Mouse (Mus musculus) intestine, postnatal 0 days (tissue): ENCODE results near the gene Lsm2. TPM values are rescaled to one million over a fixed set of nuclear protein-coding genes. Genes with fewer than 3 reads are reported as not detected.
A peak's percentile ranks its signal among the peaks of the same experiment; 100 is the strongest.

Experiments used
- ATAC-seq: fragments of 200-750 bp; cut with Nextera tagmentation; 2 replicates; pipeline ENCODE4 v1.8.0; 2017; ENCODE audit warnings: mild to moderate bottlenecking, moderate TSS enrichment, moderate library complexity
- H3K27ac ChIP-seq: fragments of 300-500 bp; sonication (generic); 2 replicates; pipeline ENCODE4 v1.5.1; 2014; ENCODE audit warnings: mild to moderate bottlenecking, low read depth, low read length, moderate library complexity
- H3K27me3 ChIP-seq: fragments of 300-500 bp; sonication (generic); replicated peaks from 2 replicates; pipeline ENCODE4 v1.6.1; 2014; ENCODE audit warnings: low read length, mixed read lengths; ENCODE audit not compliant: control insufficient read depth, insufficient read depth
- H3K36me3 ChIP-seq: fragments of 300-500 bp; sonication (generic); 2 replicates; pipeline ENCODE4 v1.6.1; 2014; ENCODE audit warnings: mild to moderate bottlenecking, moderate library complexity; ENCODE audit not compliant: control insufficient read depth, insufficient read depth
- H3K4me1 ChIP-seq: fragments of 300-500 bp; sonication (generic); replicated peaks from 2 replicates; pipeline ENCODE4 v1.6.1; 2014; ENCODE audit warnings: antibody characterized with exemption, low read length, mixed read lengths; ENCODE audit not compliant: control insufficient read depth, insufficient read depth
- H3K4me2 ChIP-seq: fragments of 300-500 bp; sonication (generic); replicated peaks from 2 replicates; pipeline ENCODE4 v1.6.1; 2014; ENCODE audit warnings: low read depth, mild to moderate bottlenecking, moderate library complexity
- H3K4me3 ChIP-seq: fragments of 300-500 bp; sonication (generic); 2 replicates; pipeline ENCODE4 v1.5.1; 2014; ENCODE audit warnings: low read depth, low read length
- H3K9ac ChIP-seq: fragments of 300-500 bp; sonication (generic); 2 replicates; pipeline ENCODE4 v1.6.1; 2014; ENCODE audit warnings: mild to moderate bottlenecking, low read depth, low read length
- H3K9me3 ChIP-seq: fragments of 300-500 bp; sonication (generic); 2 replicates; pipeline ENCODE4 v1.6.1; 2016; ENCODE audit warnings: mixed run types; ENCODE audit not compliant: control insufficient read depth
- CTCF ChIP-seq: sonication (generic); IDR thresholded peaks from 2 replicates; pipeline ENCODE4 v1.5.1; 2016; ENCODE audit warnings: low read depth, mild to moderate bottlenecking, control low read depth, antibody characterized with exemption, moderate library complexity
- WGBS: fragments of 180-500 bp; shearing (Covaris S2); extraction: QIAGEN DNeasy Blood & Tissue Kit; methylation state at CpG from one replicate; pipeline ENCODE4 v1.1.7; 2014; 5-methylcytosine and 5-hydroxymethylcytosine counted together
- polyA plus RNA-seq: library from polyadenylated mRNA; unstranded; fragments of >200 nt; fragmentation: Nextera tagmentation; extraction: Ambion mirVana; gene quantifications from 2 replicates; pipeline ENCODE4 v1.2.1, GENCODE M21; 2015

Gene Lsm2
- polyA plus RNA-seq, 1 experiment from 2014 or later: 76.6 TPM

DNA sequence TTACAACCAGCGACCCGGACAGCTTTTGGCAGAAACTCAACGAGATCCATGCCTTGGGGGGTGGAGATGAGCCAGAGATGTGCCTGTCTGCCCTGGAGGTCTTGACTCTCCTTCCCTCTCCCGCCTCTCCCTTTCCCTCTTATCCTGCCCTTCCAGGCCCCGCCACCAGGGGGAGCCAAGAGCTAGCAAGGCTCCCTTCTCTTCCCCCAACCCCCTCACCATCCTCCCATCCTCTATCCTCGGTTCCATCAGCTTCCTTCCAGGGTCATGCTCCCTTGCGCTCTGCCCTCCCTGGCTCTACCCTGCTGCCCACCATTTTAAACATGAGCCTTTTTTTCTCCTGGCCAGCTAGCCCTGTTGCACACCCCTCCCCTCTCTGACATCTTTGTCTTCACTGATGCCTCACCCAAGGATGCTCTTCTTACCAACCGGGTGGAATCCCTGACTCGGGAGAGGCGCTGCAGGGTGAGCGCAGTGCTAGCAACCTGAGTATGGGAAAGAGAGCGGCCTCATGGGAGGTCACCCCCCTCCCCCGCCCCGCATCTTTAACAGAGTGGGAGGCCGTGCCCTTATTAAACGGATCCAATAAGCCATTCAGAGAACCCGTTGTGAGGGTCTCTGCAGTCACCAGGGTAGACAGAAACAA lies 39.6 kb downstream of the Lsm2 start:
- TF ChIP-seq CTCF: peak; percentile 99
- Histone ChIP-seq H3K9ac (no peak overlapping the region), H3K27me3 (no peaks in the 10 kb centered on the region), H3K36me3 (peaks cover 1% of the 10 kb centered on the region; the same call in 1 of the 2 replicates), H3K4me2 (peak overlapping the region; percentile 14; the same call in 1 of the 2 replicates), H3K4me1 (peaks cover 6% of the 10 kb centered on the region), H3K27ac (no peak overlapping the region), H3K4me3 (no peak overlapping the region), H3K9me3 (no peaks in the 10 kb centered on the region)
- ATAC-seq: no peak
- WGBS: 14% methylated on average over 17 of the region's 17 CpGs

DNA sequence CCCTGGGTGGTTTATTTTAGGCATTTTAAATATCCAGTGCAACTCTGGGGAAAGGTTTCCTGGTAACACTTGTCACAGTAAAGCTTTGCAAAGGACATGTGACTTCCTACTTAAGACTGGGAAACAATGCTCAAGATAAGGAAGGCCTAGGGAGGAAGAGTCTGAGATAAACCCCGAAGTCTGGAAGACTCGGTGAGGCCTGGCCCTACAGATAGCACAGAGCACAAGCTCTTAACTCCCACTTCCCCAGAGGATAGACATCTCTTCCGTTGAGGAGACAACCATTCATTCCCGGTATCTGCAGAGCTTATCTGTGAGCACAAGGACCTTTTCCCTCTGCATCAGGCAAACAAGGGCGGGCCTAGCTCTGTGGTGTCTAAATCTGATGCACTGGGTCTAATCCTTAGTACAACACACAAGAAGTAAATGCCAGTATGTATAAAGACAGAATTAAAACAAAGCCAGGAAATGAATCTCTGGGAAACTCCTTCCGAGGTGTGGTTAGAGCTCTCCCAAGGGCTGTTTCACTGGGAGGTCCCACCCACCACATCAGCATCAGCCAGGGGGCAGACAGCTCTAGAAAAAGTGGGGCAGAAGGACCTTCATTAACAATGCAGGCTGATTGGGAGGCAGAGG lies 40.3 kb downstream of the Lsm2 start:
- no peak overlapping the region for H3K4me2 ChIP-seq
- no peaks in the 10 kb centered on the region for H3K36me3 ChIP-seq
- H3K9me3 ChIP-seq: no peaks in the 10 kb centered on the region
- H3K4me1 ChIP-seq: no peaks in the 10 kb centered on the region; the same call in 1 of the 2 replicates
- 0 out of 2 replicates have a peak, but pooled peaks have one; percentile 16 for TF ChIP-seq CTCF
- H3K27ac ChIP-seq: no peak overlapping the region
- H3K4me3 ChIP-seq: no peak overlapping the region
- ATAC-seq: no peak
- 25% methylated on average over 6 of the region's 6 CpGs for WGBS
- H3K27me3 ChIP-seq: no peaks in the 10 kb centered on the region
- no peak overlapping the region for H3K9ac ChIP-seq

DNA sequence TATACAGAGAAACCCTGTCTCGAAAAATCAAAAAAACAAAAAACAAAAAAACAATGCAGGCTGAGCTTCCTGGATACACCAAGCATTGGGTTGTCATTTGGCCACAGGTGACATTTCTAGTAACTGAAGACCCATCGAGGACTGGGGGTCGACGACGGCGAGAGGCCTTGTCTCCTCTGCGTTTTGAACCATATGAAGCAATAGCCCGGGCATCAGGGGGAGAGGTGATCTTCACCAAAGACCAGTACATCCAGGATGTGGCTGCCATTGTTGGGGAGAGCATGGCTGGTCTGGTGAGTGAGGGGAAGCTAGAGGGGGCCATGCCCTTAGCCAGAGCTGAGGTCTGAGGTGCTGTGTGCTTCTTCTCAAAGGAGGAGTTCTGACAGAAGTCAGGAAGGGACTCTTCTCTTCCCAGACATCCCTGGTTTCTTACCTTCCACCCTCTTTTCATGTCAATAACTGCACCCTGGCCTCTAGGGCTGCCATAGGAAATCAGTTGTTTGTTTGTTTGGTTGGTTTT lies 40.9 kb downstream of the Lsm2 start:
- ATAC-seq: no peak
- Histone ChIP-seq H3K27ac (no peak overlapping the region), H3K4me3 (no peak overlapping the region), H3K4me1 (no peaks in the 10 kb centered on the region; the same call in 1 of the 2 replicates), H3K4me2 (no peak overlapping the region), H3K9me3 (no peaks in the 10 kb centered on the region), H3K27me3 (no peaks in the 10 kb centered on the region), H3K36me3 (no peaks in the 10 kb centered on the region), H3K9ac (no peak overlapping the region)
- no peak for TF ChIP-seq CTCF
- 95% methylated on average over 8 of the region's 8 CpGs for WGBS

DNA sequence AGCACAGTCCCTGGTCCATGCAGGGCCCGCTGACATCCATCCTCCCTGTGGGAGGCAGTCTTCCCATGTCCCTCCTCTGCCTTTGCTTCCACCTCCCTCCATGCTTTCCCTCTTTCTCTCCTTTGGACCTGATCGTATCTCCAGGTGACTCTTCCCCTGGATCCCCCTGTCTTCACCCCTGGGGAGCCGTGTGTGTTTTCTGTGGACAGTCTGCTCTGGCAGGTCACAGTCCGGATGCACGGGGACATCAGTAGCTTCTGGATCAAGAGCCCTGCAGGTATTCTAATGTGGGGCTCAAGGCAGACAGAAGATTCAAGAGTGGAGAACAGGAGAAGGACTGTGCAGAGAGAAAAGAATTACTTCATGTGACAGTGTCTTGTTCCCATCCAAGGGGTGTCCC lies 41.6 kb downstream of the Lsm2 start:
- Histone ChIP-seq H3K9ac (no peak overlapping the region), H3K4me2 (no peak overlapping the region), H3K4me3 (no peak overlapping the region), H3K27ac (no peak overlapping the region; the same call in 1 of the 2 replicates), H3K9me3 (no peaks in the 10 kb centered on the region), H3K27me3 (no peaks in the 10 kb centered on the region), H3K36me3 (no peaks in the 10 kb centered on the region), H3K4me1 (no peaks in the 10 kb centered on the region; the same call in 1 of the 2 replicates)
- ATAC-seq: no peak
- TF ChIP-seq CTCF: peak; percentile 33
- WGBS: 84% methylated on average over 5 of the region's 5 CpGs

DNA sequence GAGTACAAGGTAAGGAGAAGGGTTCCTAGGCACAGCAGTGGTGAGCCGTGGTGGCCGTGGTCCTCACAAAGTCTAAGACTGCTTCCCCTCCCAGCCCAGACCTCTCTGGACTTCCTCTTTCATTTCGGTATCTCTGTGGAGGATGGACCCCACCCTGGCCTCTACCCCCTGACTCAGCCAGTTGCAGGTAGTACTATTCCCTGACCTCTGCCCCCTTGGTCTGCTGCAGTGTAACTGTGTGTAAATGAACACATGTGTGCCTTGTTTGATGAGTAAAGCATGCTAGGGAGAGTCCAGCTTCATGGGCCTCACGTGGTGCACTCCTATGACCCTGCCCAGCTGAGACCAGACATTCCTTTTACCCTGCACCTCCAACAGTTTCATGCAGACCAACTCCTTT lies 42.1 kb downstream of the Lsm2 start:
- Histone ChIP-seq H3K9me3 (no peaks in the 10 kb centered on the region), H3K9ac (0 out of 2 replicates have a peak overlapping the region, but pooled peaks have one; percentile 8), H3K4me1 (no peaks in the 10 kb centered on the region; the same call in 1 of the 2 replicates), H3K36me3 (no peaks in the 10 kb centered on the region), H3K4me2 (peak overlapping the region; percentile 27; the same call in 1 of the 2 replicates), H3K27ac (no peak overlapping the region; the same call in 1 of the 2 replicates), H3K27me3 (no peaks in the 10 kb centered on the region), H3K4me3 (no peak overlapping the region)
- peak; percentile 77 for ATAC-seq
- WGBS: 31% methylated on average over 4 of the region's 4 CpGs
- TF ChIP-seq CTCF: no peak

DNA sequence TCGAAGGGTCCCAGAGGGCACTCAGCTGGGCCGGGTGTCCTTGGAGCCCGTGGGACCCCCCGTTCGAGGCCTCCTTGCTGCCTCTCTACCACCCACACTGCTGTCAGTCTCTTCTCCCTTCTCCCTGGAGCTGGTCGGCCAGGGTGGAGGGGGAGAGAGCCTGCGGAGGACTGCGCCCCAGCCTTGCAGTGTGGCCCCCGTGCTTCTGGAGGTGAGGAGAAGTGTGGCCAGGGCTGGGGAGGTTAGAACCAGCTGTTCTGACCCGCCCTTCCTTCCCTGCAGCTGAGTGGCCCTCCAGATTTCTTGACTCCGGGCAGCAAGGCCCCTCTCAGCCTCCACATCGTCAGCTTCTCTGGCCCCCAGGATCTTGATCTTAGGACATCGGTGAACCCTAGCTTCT lies 42.6 kb downstream of the Lsm2 start:
- Histone ChIP-seq H3K4me2 (no peak overlapping the region), H3K9me3 (no peaks in the 10 kb centered on the region), H3K4me3 (no peak overlapping the region), H3K27ac (no peak overlapping the region), H3K9ac (0 out of 2 replicates have a peak overlapping the region, but pooled peaks have one; percentile 8), H3K4me1 (no peaks in the 10 kb centered on the region; the same call in 1 of the 2 replicates), H3K27me3 (no peaks in the 10 kb centered on the region), H3K36me3 (no peaks in the 10 kb centered on the region)
- 66% methylated on average over 13 of the region's 13 CpGs for WGBS
- ATAC-seq: no peak
- TF ChIP-seq CTCF: no peak
